Mouse (Mus musculus) T-helper 1 cell (primary cell): ENCODE results near the gene Lrp4.

Experiments
- in situ Hi-C: fragments of 300-600 bp; cut with MboI, MseI; formaldehyde crosslinking; loops from one replicate; pipeline ENCODE4 v1.15.1; 2025; ENCODE audit warnings: high pct_unique_total_duplicates

Lrp4 gene

DNA sequence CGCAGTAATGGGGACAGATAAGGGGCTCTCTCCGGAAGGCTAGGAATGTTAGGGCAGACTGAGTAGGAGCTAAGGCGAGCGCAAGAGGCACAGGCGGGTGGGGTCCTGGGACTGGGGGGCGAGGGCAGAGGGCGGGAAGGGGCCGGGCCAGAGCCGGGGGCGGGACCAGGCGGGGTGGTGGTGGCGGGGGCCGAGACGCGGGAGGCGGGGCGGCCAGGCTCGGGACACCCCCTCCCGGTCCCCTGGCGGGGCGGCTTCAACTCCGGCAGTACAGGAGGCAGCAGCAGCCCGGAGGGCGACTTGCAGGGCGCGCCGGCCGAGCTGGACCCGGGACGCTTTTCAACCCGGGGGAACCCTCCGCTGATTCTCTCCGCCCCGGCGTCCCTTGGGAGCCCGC is at the start of gene Lrp4:
Gene Lrp4 (plus strand): TSS at position 253 of the 397 bp plus-strand sequence.
- in situ Hi-C loops: no loop called here

GRCm38 (mm10) chr2:91408031-91408430 is 49.3 kb upstream of the Lrp4 start:
- in situ Hi-C loops: no loop called here

GRCm38 (mm10) chr2:91411473-91411872 is 45.8 kb upstream of the Lrp4 start:
- in situ Hi-C loops: no loop called here

DNA sequence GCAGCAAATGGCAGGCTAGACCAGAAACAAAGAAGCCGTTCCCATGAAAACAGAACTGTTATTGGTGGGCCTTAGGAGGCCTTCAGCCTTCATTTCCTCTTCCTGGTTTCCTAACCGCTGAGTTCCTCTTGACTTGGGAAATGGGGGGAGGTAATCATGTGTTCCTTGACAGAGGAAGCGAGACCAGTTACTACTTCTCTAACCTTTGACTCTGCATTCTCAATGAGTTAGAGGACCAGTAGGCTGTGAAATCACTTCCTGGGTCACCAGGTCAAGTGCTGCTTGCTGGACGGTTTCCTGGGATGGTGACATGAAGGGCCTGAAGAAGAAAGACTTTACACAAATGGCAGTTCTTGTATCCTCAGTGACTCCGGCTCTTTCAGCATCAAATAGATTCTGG is 45.0 kb upstream of the Lrp4 start:
- in situ Hi-C loops: no loop called here

DNA sequence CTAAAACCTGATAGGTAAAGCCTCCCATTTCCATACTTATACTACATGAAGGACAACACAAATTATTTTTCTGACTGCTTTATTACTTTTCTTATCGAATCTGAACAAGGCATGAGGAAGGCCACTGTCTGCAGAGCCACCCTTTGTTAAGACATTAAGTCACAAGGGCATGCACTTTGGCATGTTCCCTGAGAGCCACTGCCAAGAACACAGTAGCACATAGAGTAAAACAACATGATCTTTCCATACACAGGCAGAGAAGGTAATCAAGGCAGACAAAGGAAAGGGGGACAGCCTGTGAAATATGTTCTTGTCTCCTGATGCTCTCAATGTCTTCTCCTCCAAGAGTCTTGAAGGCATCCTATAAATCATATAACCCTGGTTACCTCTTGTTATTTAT is 43.5 kb upstream of the Lrp4 start:
- in situ Hi-C loops: no loop called here

GRCm38 (mm10) chr2:91421641-91422040 is 35.7 kb upstream of the Lrp4 start:
- in situ Hi-C loops: no loop called here

DNA sequence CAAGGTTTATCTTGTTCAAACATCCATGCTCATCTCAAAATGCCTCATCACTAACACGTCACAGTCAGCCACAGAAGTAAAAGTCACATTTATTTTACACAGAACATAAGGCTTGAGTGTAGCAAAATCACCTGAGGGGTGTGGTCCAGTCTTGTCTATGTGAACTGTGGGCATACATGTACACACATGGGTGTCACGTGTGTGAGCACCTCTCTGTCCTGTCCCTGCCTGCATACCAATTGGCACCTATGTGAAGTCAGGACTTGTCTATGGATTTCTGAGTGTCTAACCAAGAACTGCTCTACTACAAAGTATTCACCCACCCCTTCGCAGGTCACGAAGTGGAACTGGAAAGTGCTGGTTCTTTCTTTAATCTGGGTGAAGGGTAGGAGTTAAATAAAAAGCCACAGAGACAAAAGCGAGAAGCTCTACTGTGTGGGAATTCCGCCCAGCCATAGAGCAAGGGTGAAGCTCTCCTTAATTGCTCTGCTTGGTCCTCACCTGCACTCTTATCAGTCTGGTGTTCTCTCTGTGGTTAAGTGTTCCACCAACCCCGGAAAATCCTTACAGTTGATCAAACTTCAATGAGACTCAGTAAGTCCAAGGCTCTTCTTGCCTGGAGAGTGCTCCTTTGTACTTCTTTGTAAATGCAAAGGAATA is 33.1 kb upstream of the Lrp4 start:
- in situ Hi-C loops: no loop called here

DNA sequence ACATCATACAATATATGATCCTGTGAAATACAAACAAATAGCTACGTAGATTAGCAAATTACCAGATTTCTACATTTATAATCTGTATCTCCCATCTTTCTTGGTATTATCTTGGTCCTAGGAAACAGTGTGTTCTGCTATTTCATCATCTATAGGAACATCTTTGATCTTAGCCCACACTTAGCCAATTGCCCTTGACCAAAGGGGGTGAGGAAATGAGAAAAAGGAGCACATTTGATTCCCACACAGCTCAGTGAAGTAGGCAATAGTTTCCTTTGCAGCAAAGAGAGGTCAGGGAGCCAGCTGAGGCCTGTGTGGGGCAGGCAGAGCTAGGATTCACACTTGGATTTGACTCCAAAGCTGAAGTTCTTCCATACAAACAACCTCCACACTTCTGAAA is 31.0 kb upstream of the Lrp4 start:
- in situ Hi-C loops: no loop called here

DNA sequence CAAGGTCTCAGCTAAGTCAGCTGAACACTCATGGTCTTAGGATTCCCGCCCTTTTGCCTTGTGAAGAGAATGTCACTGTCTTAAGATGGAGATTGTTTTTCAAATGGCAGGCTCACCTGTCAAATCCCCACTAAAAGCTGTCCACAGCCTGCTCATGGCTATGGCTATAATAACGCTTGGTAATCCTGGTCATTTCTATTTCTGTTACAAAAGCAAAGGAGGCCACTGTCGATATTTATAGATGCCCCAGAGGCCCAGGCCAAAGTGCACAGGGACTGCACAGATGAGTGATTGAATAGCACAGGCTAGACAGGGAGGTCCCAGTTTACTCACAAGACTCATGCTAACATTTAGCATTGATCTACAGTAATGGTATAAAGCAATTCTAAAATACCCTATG is 28.2 kb upstream of the Lrp4 start:
- in situ Hi-C loops: no loop called here

DNA sequence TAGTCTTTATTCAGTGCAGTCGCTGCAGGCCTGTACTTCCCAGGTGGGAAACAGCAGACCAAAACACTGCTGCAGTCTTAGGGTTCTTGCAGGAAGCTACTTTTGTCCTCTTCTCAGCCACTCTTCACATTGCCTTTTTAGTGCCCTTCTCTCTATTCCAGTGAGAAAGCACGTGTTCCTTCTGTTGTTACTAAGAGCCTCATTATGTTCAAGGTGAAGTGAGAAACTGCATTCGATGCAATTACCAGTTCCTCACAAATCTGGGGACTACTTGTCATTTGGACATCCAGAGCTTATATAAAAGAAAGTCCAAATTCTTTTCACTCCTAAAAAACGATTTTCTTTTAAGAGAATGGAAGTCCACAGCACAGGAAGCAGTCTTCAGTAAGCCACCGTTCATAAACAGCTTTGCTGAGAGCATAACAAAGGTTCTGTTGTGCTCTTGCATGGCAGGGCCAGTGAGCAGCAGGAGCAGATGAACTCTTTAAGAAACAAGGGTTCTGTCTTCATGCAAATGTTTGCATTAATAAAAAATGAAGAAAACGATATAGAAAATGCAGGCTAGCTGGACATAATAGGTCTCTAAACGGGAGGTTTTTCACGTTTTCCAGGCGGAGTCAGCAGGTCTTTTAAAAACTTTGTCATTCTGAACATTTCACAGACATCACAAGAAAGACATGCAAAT is 27.3 kb upstream of the Lrp4 start:
- in situ Hi-C loops: no loop called here

DNA sequence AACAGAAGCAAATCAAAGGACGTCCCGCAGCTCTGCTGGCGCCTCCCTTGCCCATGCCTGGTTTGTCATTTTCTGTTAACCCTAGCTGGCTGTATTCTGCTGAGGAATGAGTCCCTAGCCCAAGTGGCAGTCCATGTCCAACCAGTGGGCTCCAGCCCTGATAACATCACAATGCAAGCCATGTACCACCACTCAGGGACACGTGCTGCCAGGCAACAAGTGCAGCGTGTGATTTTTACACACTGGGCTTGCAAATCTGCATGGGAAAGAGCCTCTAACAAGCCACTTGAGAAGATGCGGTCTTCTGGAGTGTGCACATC is 26.8 kb upstream of the Lrp4 start:
- in situ Hi-C loops: no loop called here

DNA sequence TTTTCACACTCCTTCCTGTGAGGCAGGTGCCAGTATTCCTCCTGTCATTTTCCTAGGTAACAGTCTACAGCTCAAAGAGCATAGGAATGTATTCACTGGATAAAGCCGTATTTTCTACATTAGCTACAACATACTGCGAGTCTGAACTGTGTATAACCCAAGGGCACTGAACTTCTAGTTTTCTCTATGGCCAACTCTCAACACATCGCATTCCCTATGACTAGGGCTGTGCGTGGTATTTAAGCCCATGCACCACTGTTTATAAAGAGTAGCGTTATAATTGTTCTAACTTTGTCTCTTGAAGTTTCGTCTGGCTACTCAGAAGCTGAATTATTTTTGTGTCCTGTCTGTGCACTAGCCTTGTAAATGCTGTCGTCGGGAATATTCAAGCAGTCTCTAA is 20.6 kb upstream of the Lrp4 start:
- in situ Hi-C loops: no loop called here

DNA sequence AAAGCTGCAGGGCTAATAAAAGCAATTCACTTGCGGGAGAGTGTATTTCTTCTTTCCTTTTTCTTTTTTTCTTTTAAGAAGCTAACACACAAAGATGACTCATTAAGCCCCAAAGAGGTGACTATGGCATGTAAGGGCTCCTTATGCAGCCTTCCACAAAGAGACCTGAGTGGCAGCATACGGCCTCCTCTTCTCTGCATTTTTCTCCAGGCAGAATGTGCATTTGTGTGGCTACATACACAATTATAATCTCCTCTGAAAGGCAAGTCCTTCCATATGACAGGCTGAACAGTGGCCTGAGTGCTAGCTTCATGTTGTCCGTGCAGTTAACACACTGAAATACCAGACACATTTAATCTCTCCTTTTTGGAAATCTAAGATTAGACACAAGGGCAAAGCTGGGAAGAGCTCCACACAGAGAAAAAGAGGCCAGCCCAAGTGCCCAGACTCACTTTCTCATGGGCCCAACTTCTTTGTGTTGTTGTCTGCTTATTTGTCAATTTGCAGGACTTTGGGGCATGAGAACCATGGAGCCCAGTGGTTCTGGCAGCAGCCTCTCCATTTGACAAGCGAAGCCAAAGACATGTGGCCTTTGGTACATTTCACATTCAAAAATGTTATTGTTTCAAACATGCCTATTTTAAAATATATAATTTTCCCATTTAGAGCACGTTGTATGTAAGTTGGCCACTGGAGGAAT is 20.0 kb upstream of the Lrp4 start:
- in situ Hi-C loops: no loop called here

DNA sequence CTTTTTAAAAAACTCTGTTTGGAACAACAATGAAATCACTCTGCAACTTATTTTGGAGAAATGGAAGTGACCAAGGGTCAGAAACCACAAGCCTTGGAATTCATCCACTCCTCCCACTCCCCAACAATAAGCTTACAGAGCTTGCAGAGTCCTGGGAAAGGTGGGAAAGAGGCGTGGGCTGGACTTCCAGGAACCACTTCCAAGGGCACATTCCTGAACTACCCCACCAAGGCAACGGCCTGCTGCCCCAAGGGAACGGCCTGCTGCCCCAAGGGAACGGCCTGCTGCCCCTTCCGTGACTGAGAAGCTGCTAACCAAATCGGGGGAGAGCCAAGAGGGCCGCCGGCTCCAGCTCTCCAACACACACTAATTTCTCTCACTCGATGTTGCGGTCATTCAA is 18.0 kb upstream of the Lrp4 start:
- in situ Hi-C loops: no loop called here

- in situ Hi-C loops: no loop called here
Observed at GRCm38 (mm10) chr2:91439876-91440275, 17.4 kb upstream of the Lrp4 start.

GRCm38 (mm10) chr2:91440686-91441085 is 16.6 kb upstream of the Lrp4 start:
- in situ Hi-C loops: no loop called here

DNA sequence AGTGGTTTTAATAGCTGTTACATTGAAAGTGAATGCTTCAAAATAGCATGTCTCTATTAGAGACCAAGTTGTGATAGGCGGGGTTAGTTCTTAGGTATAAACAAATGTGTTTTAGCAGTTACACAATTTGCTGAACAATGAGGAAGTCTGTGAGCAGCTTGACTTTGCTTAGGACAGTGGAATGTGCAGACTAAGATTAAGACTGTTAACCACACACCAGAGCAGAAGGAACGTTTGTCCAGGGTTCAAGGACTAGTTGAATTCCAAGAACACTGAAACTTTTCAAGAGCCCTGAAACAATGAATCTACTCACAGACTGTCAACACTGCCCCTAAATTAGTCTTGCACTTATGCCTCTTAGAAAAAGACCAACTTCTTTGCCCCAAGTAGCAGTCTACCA is 15.6 kb upstream of the Lrp4 start:
- in situ Hi-C loops: no loop called here

- in situ Hi-C loops: no loop called here
Observed at GRCm38 (mm10) chr2:91442241-91442640, 15.1 kb upstream of the Lrp4 start.

DNA sequence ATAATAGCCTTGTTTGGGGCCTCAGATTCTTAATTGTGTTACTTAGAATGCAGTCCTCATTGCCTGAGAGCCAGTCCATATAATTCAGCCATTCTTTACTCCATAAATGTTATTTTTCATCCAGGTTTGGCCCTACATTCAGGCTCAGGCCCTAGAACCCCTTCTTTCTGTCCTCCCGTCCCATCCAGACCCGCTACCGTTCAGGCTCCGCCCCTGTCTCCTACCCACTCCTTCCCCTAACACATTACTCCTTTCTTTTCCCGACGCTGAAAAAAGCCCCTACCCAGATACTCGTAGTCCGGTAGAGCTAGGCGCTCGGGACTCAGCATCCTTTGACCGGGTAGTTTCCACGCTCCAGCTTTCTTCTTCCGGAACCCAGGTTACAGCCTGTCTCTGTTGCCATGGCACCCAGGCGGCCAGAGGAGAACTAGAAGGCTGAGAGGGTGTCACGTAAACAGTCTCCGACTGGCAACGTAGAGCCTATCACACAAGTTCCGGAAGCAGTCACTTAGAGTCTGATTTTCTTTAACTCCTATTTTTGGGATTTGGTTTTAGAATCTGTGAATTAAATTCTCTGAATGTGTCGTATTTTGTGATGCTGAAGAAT is 12.9 kb upstream of the Lrp4 start, which contains the start of gene 1110051M20Rik:
Gene 1110051M20Rik (minus strand): TSS at position 419 of the 607 bp plus-strand sequence.
- in situ Hi-C loops: no loop called here

GRCm38 (mm10) chr2:91449662-91450061 is 7.6 kb upstream of the Lrp4 start:
- in situ Hi-C loops: no loop called here

DNA sequence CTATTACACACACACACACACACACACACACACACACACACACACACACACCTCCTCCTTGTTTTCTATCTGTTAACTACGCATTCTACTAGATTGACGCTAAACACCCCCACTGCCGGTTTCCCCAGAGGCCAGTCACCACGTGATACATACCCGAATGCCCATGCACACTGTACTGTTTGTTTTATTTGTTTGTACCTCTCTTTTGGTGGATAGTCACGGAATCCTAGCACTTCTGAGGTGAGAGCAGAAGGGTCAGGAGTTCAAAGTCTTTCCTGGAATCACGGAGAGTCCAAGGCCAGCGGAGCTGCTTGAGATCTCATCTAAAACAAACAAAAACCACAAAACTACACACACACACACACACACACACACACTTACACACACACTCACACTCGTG is 7.0 kb upstream of the Lrp4 start:
- in situ Hi-C loops: no loop called here

DNA sequence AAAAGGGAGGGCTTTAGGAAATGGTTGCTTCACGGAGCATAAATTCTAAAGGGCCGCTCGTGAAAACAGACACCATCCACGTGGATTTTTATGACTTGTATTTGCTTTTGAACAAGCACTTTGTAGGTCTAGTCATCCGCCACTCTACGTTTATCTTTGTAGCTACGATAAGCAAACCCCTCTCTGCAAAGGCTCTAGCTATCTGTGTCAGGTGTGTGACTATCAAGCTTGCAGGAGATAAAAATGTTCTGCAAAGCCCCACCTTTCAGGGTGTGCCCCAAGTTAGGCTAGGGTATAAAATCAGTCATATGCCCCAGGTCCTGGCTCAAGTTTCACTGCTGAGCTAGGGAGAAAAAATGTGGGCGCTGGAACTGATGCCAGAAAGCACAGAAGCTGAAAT is 4.7 kb upstream of the Lrp4 start:
- in situ Hi-C loops: no loop called here
